ENCODE assay signal across 9 mouse cellular contexts in genomic region chr10:122807127-122808105, GRCm38 (mm10).
DNase-seq lines count a peak whose midpoint lies in the region; ATAC-seq and TF ChIP-seq lines count a peak whose summit lies in the region.
"Had no signal": no experiment of that assay in that cellular context is flagged by ENCODE, and none has a peak within 500 bp of the region (broad histone marks: within the 10 kb centered on the region; RNA-seq: fewer than 3 reads in every experiment).

No protein-coding gene starts in this region.

- no peak overlapping the region for H3K9ac ChIP-seq in MEL (ENCODE audit: control insufficient read depth, low read depth, low read length, poor library complexity, severe bottlenecking)
- 0 out of 2 replicates have a peak overlapping the region, but pooled peaks have one; percentile 32 for H3K9ac ChIP-seq in forebrain, embryonic 16.5 days (replicated peaks; ENCODE audit: low read depth, low read length)
- H3K9ac ChIP-seq in lung, embryonic 15.5 days: peak overlapping the region; percentile 19; the same call in 1 of the 2 replicates

- TF ChIP-seq CTCF in MEL (IDR thresholded peaks at IDR 0.05 in 2 of 3, conservative IDR thresholded peaks at IDR 0.05 in 1 of 3; ENCODE audit: control insufficient read depth in 1 of 3, insufficient read depth in 1 of 3, low read depth in 2 of 3, low read length in 3 of 3, poor library complexity in 1 of 3, severe bottlenecking in 1 of 3): peak; percentile 70 to 94 (median 78)

- 23% methylated on average over 9 of the region's 9 CpGs for WGBS in forebrain, embryonic 16.5 days
- WGBS in large intestine, adult 2 months: 31% methylated on average over 9 of the region's 9 CpGs
- 32% methylated on average over 9 of the region's 9 CpGs for whole genome bisulfite sequencing in lung, embryonic 15.5 days

- intact Hi-C loops in heart, postnatal 25 days (cut with DNase I): loop anchor here (1.0 to 5.0 kb wide), 3 partner anchors 85 to 285 kb away; no protein-coding TSS in a partner anchor

- peaks cover 0 to 2% of the 10 kb centered on the region in 2 experiments; a peak in 2 of 4 replicates for H3K4me1 ChIP-seq in MEL (ENCODE audit: control insufficient read depth in 1 of 2, insufficient read depth in 2 of 2, low read length in 2 of 2)
- peaks cover 15% of the 10 kb centered on the region for H3K4me1 ChIP-seq in forebrain, embryonic 16.5 days (replicated peaks; ENCODE audit: control insufficient read depth, insufficient read depth, low read length)
- peaks cover 9% of the 10 kb centered on the region for H3K4me1 ChIP-seq in lung, embryonic 15.5 days

- no peak for TF ChIP-seq POLR2A in MEL (IDR thresholded peaks at IDR 0.05; ENCODE audit: control insufficient read depth in 1 of 2, insufficient read depth in 1 of 2, low read depth in 1 of 2, low read length in 2 of 2, poor library complexity in 1 of 2)

- H3K4me3 ChIP-seq in MEL (ENCODE audit: control insufficient read depth in 1 of 2, insufficient read depth in 1 of 2, low read depth in 2 of 2, low read length in 2 of 2): no peak overlapping the region
- no peak overlapping the region for H3K4me3 ChIP-seq in forebrain, embryonic 16.5 days (replicated peaks; ENCODE audit: low read length)
- no peak overlapping the region for H3K4me3 ChIP-seq in lung, embryonic 15.5 days
- H3K4me3 ChIP-seq: megakaryocyte, embryonic 14.5 days had no signal

- H3K9me3 ChIP-seq in MEL (replicated peaks; ENCODE audit: insufficient read depth, low read length): no peaks in the 10 kb centered on the region
- no peaks in the 10 kb centered on the region for H3K9me3 ChIP-seq in forebrain, embryonic 16.5 days (ENCODE audit: control insufficient read depth, low read length)
- H3K9me3 ChIP-seq in lung, embryonic 15.5 days: no peaks in the 10 kb centered on the region

- H3K36me3 ChIP-seq in MEL (ENCODE audit: control insufficient read depth in 1 of 2, insufficient read depth in 2 of 2, low read length in 2 of 2): peaks cover 0 to 4% of the 10 kb centered on the region in 2 experiments; a peak in 2 of 4 replicates
- H3K36me3 ChIP-seq in forebrain, embryonic 16.5 days (ENCODE audit: control insufficient read depth, insufficient read depth): no peaks in the 10 kb centered on the region
- no peaks in the 10 kb centered on the region for H3K36me3 ChIP-seq in lung, embryonic 15.5 days

- TF ChIP-seq EP300 in MEL (IDR thresholded peaks at IDR 0.05; ENCODE audit: low read depth in 1 of 2, low read length in 2 of 2): 0 out of 4 replicates have a peak, but pooled peaks of 1 of the 2 experiments have one; percentile 25

- peak; percentile 87 for DNase-seq in MEL (ENCODE audit: low read depth, low spot score)
- peak; percentile 74 for DNase-seq in cerebellum, adult 11 months
- peak; percentile 31 for DNase-seq in heart, postnatal 25 days (ENCODE audit: low spot score)
- peak; percentile 47 for DNase-seq in large intestine, adult 2 months (ENCODE audit: low read depth, low spot score)
- DNase-seq in ovary, postnatal 36 days (ENCODE audit: low spot score): peak; percentile 66
- DNase-seq in thymus, postnatal 4 days: peak; percentile 88

- no peaks in the 10 kb centered on the region for H3K27me3 ChIP-seq in MEL (ENCODE audit: control insufficient read depth in 1 of 2, insufficient read depth in 2 of 2, low read length in 2 of 2)
- H3K27me3 ChIP-seq in forebrain, embryonic 16.5 days (replicated peaks; ENCODE audit: control insufficient read depth, insufficient read depth, low read length): no peaks in the 10 kb centered on the region
- no peaks in the 10 kb centered on the region for H3K27me3 ChIP-seq in lung, embryonic 15.5 days
- H3K27me3 ChIP-seq: megakaryocyte, embryonic 14.5 days had no signal

- H3K4me2 ChIP-seq in forebrain, embryonic 16.5 days (ENCODE audit: low read length): peak overlapping the region; percentile 25
- peak overlapping the region; percentile 10; the same call in 1 of the 2 replicates for H3K4me2 ChIP-seq in lung, embryonic 15.5 days

- no peaks in the 10 kb centered on the region for H3K79me2 ChIP-seq in MEL (ENCODE audit: control insufficient read depth, insufficient read depth, low read length, poor library complexity)

- TF ChIP-seq RAD21 in MEL (IDR thresholded peaks at IDR 0.05; ENCODE audit: low read depth, low read length): peak; percentile 90

- ATAC-seq in forebrain, embryonic 16.5 days: peak; percentile 56
- peak; percentile 31; the same call in 1 of the 2 replicates for ATAC-seq in lung, embryonic 15.5 days (ENCODE audit: borderline replicate concordance, extremely low read depth, low FRiP score, low TSS enrichment)

- H3K27ac ChIP-seq in MEL (ENCODE audit: control insufficient read depth, low read depth, low read length): no peak overlapping the region
- peak overlapping the region; percentile 91 for H3K27ac ChIP-seq in forebrain, embryonic 16.5 days (ENCODE audit: low read length)
- H3K27ac ChIP-seq in lung, embryonic 15.5 days: peak overlapping the region; percentile 80

TF ChIP-seq in MEL, 35 proteins besides CTCF, POLR2A, EP300 and RAD21:
- TF ChIP-seq SIN3A (IDR thresholded peaks at IDR 0.05; ENCODE audit: low read length) (peak; percentile 59; the same call in 1 of the 2 replicates), USF2 (IDR thresholded peaks at IDR 0.05; ENCODE audit: borderline replicate concordance in 1 of 2, insufficient read depth in 1 of 2, low read depth in 1 of 2, low read length in 2 of 2) (no peak), SMC3 (IDR thresholded peaks at IDR 0.05; ENCODE audit: low read depth, low read length) (peak; percentile 91), UBTF (IDR thresholded peaks at IDR 0.05; ENCODE audit: borderline replicate concordance, insufficient read depth, low read depth, low read length) (no peak), NELFE (IDR thresholded peaks at IDR 0.05; ENCODE audit: low read depth, low read length) (no peak), CHD1 (IDR thresholded peaks at IDR 0.05; ENCODE audit: low read depth, low read length) (no peak), TBP (IDR thresholded peaks at IDR 0.05; ENCODE audit: low read depth, low read length) (no peak), MYC (IDR thresholded peaks at IDR 0.05; ENCODE audit: low read depth, low read length) (peak; percentile 54; the same call in 1 of the 2 replicates), ZMIZ1 (IDR thresholded peaks at IDR 0.05; ENCODE audit: low read depth, low read length) (no peak), ELF1 (IDR thresholded peaks at IDR 0.05; ENCODE audit: low read depth, low read length) (peak; percentile 74), BHLHE40 (IDR thresholded peaks at IDR 0.05; ENCODE audit: borderline replicate concordance, low read depth, low read length) (no peak; the same call in 1 of the 2 replicates), RCOR1 (IDR thresholded peaks at IDR 0.05; ENCODE audit: low read depth, low read length) (no peak), MYB (IDR thresholded peaks at IDR 0.05; ENCODE audit: low read depth, low read length) (no peak), POLR2AphosphoS2 (IDR thresholded peaks at IDR 0.05; ENCODE audit: low read length) (no peak), USF1 (IDR thresholded peaks at IDR 0.05; ENCODE audit: low read depth, low read length) (no peak), CHD2 (IDR thresholded peaks at IDR 0.05; ENCODE audit: low read length) (no peak), MAX (IDR thresholded peaks at IDR 0.05; ENCODE audit: low read length) (no peak), JUND (IDR thresholded peaks at IDR 0.05; ENCODE audit: low read depth, low read length) (0 out of 2 replicates have a peak, but pooled peaks have one; percentile 65), GABPA (IDR thresholded peaks at IDR 0.05; ENCODE audit: low read depth, low read length) (no peak), TAL1 (IDR thresholded peaks at IDR 0.05; ENCODE audit: low read length) (no peak), MAZ (IDR thresholded peaks at IDR 0.05; ENCODE audit: low read depth, low read length) (peak; percentile 67; the same call in 1 of the 2 replicates), MEF2A (IDR thresholded peaks at IDR 0.05; ENCODE audit: extremely low read depth, insufficient replicate concordance, low read depth, low read length, poor library complexity, severe bottlenecking) (no peak), POLR2AphosphoS5 (IDR thresholded peaks at IDR 0.05; ENCODE audit: borderline replicate concordance, low read depth, low read length) (no peak), GATA1 (IDR thresholded peaks at IDR 0.05; ENCODE audit: low read depth, low read length) (no peak), ZNF384 (IDR thresholded peaks at IDR 0.05; ENCODE audit: low read depth, low read length) (peak; percentile 100), NRF1 (IDR thresholded peaks at IDR 0.05; ENCODE audit: insufficient read depth, low read depth, low read length, poor library complexity, severe bottlenecking) (no peak), MXI1 (IDR thresholded peaks at IDR 0.05; ENCODE audit: low read depth, low read length) (0 out of 2 replicates have a peak, but pooled peaks have one; percentile 31), TCF12 (IDR thresholded peaks at IDR 0.05; ENCODE audit: low read depth, low read length) (no peak), KAT2A (conservative IDR thresholded peaks at IDR 0.05; ENCODE audit: low read depth, low read length) (no peak), ETS1 (IDR thresholded peaks at IDR 0.05; ENCODE audit: low read depth, low read length) (0 out of 2 replicates have a peak, but pooled peaks have one; percentile 23), ZC3H11A (IDR thresholded peaks at IDR 0.05; ENCODE audit: low read depth, low read length) (peak; percentile 82), ZKSCAN1 (IDR thresholded peaks at IDR 0.05; ENCODE audit: low read depth, low read length) (peak; percentile 86; the same call in 1 of the 2 replicates), MAFK (IDR thresholded peaks at IDR 0.05; ENCODE audit: borderline replicate concordance, low read depth, low read length) (0 out of 2 replicates have a peak, but pooled peaks have one; percentile 38), HCFC1 (IDR thresholded peaks at IDR 0.05; ENCODE audit: low read depth, low read length) (peak; percentile 57; the same call in 1 of the 2 replicates), E2F4 (IDR thresholded peaks at IDR 0.05; ENCODE audit: borderline replicate concordance, low read depth, low read length) (no peak)

Comparison
In these comparisons a context has a peak if more than half of its experiments do, and no peak if none do; other contexts are left out.
1. DNase-seq: peak in every context shown above with its lines; median percentile 88 in thymus, postnatal 4 days; 87 in MEL; 74 in cerebellum, adult 11 months; 66 in ovary, postnatal 36 days; 47 in large intestine, adult 2 months; 31 in heart, postnatal 25 days.